Mouse (Mus musculus): ENCODE measurements around the gene Hist1h4j. TPM values are rescaled to one million over a fixed set of nuclear protein-coding genes. Genes with fewer than 3 reads are reported as not detected.

Gene Hist1h4j
- polyA plus RNA-seq, 1 experiment from 2014 or later, result 1.0 TPM

Small RNA genes within 50 kb of the gene (microRNA-seq; reads per million reads assigned to microRNA genes)
- gene Gm44357 (not detected), gene Gm44367 (not detected), gene Gm44454 (not detected)

Other genes with a start within 250 kb of the Hist1h4j start
- gene AK157302, start 239.8 kb upstream of the Hist1h4j start, polyA plus RNA-seq (2015; fragmentation: Nextera tagmentation; extraction: Ambion mirVana), result 0.53 and 1.0 TPM in 2 replicates
- 5.3 and 15.9 TPM in 2 replicates for gene Gm11273, start 233.6 kb upstream of the Hist1h4j start, polyA plus RNA-seq (2015; fragmentation: Nextera tagmentation; extraction: Ambion mirVana)
- 5.2 and 7.5 TPM in 2 replicates for gene Zkscan8, start 203.9 kb upstream of the Hist1h4j start, polyA plus RNA-seq (2015; fragmentation: Nextera tagmentation; extraction: Ambion mirVana)
- gene Olfr1366, start 192.3 kb upstream of the Hist1h4j start, polyA plus RNA-seq (2015; fragmentation: Nextera tagmentation; extraction: Ambion mirVana), result 0.17 and 0.36 TPM in 2 replicates
- gene Olfr1535, start 175.2 kb upstream of the Hist1h4j start, polyA plus RNA-seq (2015; fragmentation: Nextera tagmentation; extraction: Ambion mirVana), result 0.08 TPM in 1 of 2 replicates, not detected in the other
- gene Olfr1364, start 153.3 kb upstream of the Hist1h4j start, polyA plus RNA-seq (2015; fragmentation: Nextera tagmentation; extraction: Ambion mirVana), result not detected in 2 replicates
- not detected in 2 replicates for gene Olfr1362, start 121.0 kb upstream of the Hist1h4j start, polyA plus RNA-seq (2015; fragmentation: Nextera tagmentation; extraction: Ambion mirVana)
- 0.28 TPM in 1 of 2 replicates, not detected in the other for gene Olfr11, start 92.5 kb upstream of the Hist1h4j start, polyA plus RNA-seq (2015; fragmentation: Nextera tagmentation; extraction: Ambion mirVana)
- gene Olfr1361, start 71.7 kb upstream of the Hist1h4j start, polyA plus RNA-seq (2015; fragmentation: Nextera tagmentation; extraction: Ambion mirVana), result 0.10 TPM in 1 of 2 replicates, not detected in the other
- not detected in 2 replicates for gene Olfr1360, start 57.7 kb upstream of the Hist1h4j start, polyA plus RNA-seq (2015; fragmentation: Nextera tagmentation; extraction: Ambion mirVana)
- gene Olfr1359, start 37.0 kb upstream of the Hist1h4j start, polyA plus RNA-seq (2015; fragmentation: Nextera tagmentation; extraction: Ambion mirVana), result not detected in 2 replicates
- gene Hist1h2bl, start 18.9 kb upstream of the Hist1h4j start, polyA plus RNA-seq (2015; fragmentation: Nextera tagmentation; extraction: Ambion mirVana), result 2.1 and 5.2 TPM in 2 replicates
- gene Hist1h2ai, start 18.6 kb upstream of the Hist1h4j start, polyA plus RNA-seq (2015; fragmentation: Nextera tagmentation; extraction: Ambion mirVana), result 48.1 and 52.2 TPM in 2 replicates
- 10.0 and 21.3 TPM in 2 replicates for gene Hist1h3h, start 17.4 kb upstream of the Hist1h4j start, polyA plus RNA-seq (2015; fragmentation: Nextera tagmentation; extraction: Ambion mirVana)
- gene Hist1h2bm, start 13.0 kb upstream of the Hist1h4j start, polyA plus RNA-seq (2015; fragmentation: Nextera tagmentation; extraction: Ambion mirVana), result 4.2 and 7.3 TPM in 2 replicates
- 3.0 and 6.7 TPM in 2 replicates for gene Hist1h4k, start 15.4 kb downstream of the Hist1h4j start, polyA plus RNA-seq (2015; fragmentation: Nextera tagmentation; extraction: Ambion mirVana)
- gene Hist1h2ak, start 18.8 kb downstream of the Hist1h4j start, polyA plus RNA-seq (2015; fragmentation: Nextera tagmentation; extraction: Ambion mirVana), result 33.2 and 47.8 TPM in 2 replicates
- gene Hist1h2bn, start 19.1 kb downstream of the Hist1h4j start, polyA plus RNA-seq (2015; fragmentation: Nextera tagmentation; extraction: Ambion mirVana), result 6.2 and 6.6 TPM in 2 replicates
- 30.2 and 32.9 TPM in 2 replicates for gene Hist1h1b, start 45.6 kb downstream of the Hist1h4j start, polyA plus RNA-seq (2015; fragmentation: Nextera tagmentation; extraction: Ambion mirVana)
- gene Hist1h3i, start 48.3 kb downstream of the Hist1h4j start, polyA plus RNA-seq (2015; fragmentation: Nextera tagmentation; extraction: Ambion mirVana), result 128 and 155 TPM in 2 replicates
- gene Hist1h2an, start 52.2 kb downstream of the Hist1h4j start, polyA plus RNA-seq (2015; fragmentation: Nextera tagmentation; extraction: Ambion mirVana), result 10.9 and 15.4 TPM in 2 replicates
- gene Hist1h2bp, start 52.4 kb downstream of the Hist1h4j start, polyA plus RNA-seq (2015; fragmentation: Nextera tagmentation; extraction: Ambion mirVana), result 0.72 and 1.7 TPM in 2 replicates
- gene Hist1h2bq, start 75.1 kb downstream of the Hist1h4j start, polyA plus RNA-seq (2015; fragmentation: Nextera tagmentation; extraction: Ambion mirVana), result 21.6 and 33.1 TPM in 2 replicates
- not detected in 2 replicates for gene Hist1h2ao, start 75.4 kb downstream of the Hist1h4j start, polyA plus RNA-seq (2015; fragmentation: Nextera tagmentation; extraction: Ambion mirVana)
- not detected in 2 replicates for gene Hist1h4m, start 76.7 kb downstream of the Hist1h4j start, polyA plus RNA-seq (2015; fragmentation: Nextera tagmentation; extraction: Ambion mirVana)
- 14.7 and 15.3 TPM in 2 replicates for gene Hist1h4n, start 97.1 kb downstream of the Hist1h4j start, polyA plus RNA-seq (2015; fragmentation: Nextera tagmentation; extraction: Ambion mirVana)
- gene Hist1h2ap, start 98.4 kb downstream of the Hist1h4j start, polyA plus RNA-seq (2015; fragmentation: Nextera tagmentation; extraction: Ambion mirVana), result 3,982 and 4,261 TPM in 2 replicates
- gene Hist1h2br, start 98.7 kb downstream of the Hist1h4j start, polyA plus RNA-seq (2015; fragmentation: Nextera tagmentation; extraction: Ambion mirVana), result 23.0 and 34.3 TPM in 2 replicates
- gene Zfp184, start 210.0 kb downstream of the Hist1h4j start, polyA plus RNA-seq (2015; fragmentation: Nextera tagmentation; extraction: Ambion mirVana), result 16.8 and 18.0 TPM in 2 replicates
- 0.31 TPM in 1 of 2 replicates, not detected in the other for gene Pom121l2, start 246.1 kb downstream of the Hist1h4j start, polyA plus RNA-seq (2015; fragmentation: Nextera tagmentation; extraction: Ambion mirVana)

Data from embryonic facial prominence, embryonic 13.5 days (tissue).